Mouse (Mus musculus) lung, adult 2 months (tissue): ENCODE results near the gene Ankrd33b.

Experiments used
- CTCF ChIP-seq: fragments of 200-500 bp; IDR thresholded peaks from 2 replicates; pipeline ENCODE4 v1.5.1; 2011; ENCODE audit warnings: mild to moderate bottlenecking, low read length, control low read depth; ENCODE audit not compliant: insufficient read depth
- POLR2A ChIP-seq: fragments of 200-500 bp; IDR thresholded peaks from 2 replicates; pipeline ENCODE4 v1.6.1; 2011; ENCODE audit warnings: low read depth, mild to moderate bottlenecking, control low read depth, low read length, borderline replicate concordance; ENCODE audit errors: extremely low read depth

- TF ChIP-seq CTCF (no peak), POLR2A (no peak)
These were observed 7.7 kb downstream of the Ankrd33b start for GRCm38 (mm10) chr15:31359805-31360204.
